Mouse (Mus musculus): ENCODE measurements around the gene Atp13a5. TPM values are rescaled to one million over a fixed set of nuclear protein-coding genes. Genes with fewer than 3 reads are reported as not detected.

Gene Atp13a5
- polyA plus RNA-seq, 1 experiment from 2014 or later = not detected

DNA sequence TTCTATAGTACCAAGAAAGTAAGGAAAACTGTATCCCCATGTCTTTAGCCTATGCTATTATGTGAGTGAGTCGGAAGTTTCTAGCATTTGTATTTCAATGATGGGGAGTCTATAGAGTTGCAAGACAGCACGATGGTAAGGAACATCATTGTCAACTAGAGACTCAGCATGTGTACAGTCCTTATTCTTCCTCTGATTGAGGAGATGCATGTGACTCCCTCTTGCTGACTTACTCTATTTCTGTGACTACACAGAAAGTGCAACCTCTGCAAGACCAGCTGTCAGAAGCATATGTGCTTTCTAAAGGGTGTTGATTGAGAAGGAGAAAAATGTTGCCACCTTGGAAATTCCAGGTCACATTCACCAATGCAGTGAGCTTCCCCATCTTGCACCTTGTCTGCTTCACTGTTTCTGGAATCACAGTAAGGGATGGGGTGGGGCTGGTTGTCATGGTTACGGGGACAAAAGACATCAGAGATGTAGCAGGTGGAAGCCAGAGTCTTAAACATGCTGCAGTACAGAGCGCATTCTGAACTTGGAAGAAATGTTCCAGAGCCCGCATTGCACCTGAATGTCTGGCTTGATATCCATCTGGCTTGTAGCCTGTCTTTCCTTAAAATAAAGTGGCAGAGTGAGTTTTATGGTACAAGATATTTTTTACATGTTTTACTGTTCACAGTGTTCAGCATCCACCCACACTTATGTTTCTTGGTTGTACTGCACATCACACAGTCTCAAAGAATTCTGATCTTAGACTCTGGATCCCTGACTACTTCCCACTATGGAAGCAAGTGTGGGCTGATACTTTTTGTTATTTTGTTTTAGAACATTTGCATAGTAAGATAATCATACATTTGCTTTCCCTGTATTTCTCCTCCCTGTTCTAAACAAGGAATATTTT lies 161.9 kb downstream of the Atp13a5 start:
- Histone ChIP-seq H3K36me3 (ENCODE audit: control insufficient read depth, insufficient read depth, low read length) (no peaks in the 10 kb centered on the region), H3K4me3 (ENCODE audit: low read length) (no peak overlapping the region), H3K27ac (ENCODE audit: low read depth, low read length) (no peak overlapping the region), H3K4me1 (ENCODE audit: control insufficient read depth, insufficient read depth, low read length) (no peaks in the 10 kb centered on the region), H3K9ac (ENCODE audit: low read depth, low read length) (no peak overlapping the region), H3K27me3 (ENCODE audit: control insufficient read depth, insufficient read depth, low read length) (no peaks in the 10 kb centered on the region), H3K9me3 (ENCODE audit: control insufficient read depth, low read length) (no peaks in the 10 kb centered on the region), H3K4me2 (replicated peaks; ENCODE audit: low read depth, low read length) (no peak overlapping the region)
- 89% methylated on average over 5 of the region's 5 CpGs for WGBS
- ATAC-seq (ENCODE audit: low FRiP score, low TSS enrichment) = no peak

DNA sequence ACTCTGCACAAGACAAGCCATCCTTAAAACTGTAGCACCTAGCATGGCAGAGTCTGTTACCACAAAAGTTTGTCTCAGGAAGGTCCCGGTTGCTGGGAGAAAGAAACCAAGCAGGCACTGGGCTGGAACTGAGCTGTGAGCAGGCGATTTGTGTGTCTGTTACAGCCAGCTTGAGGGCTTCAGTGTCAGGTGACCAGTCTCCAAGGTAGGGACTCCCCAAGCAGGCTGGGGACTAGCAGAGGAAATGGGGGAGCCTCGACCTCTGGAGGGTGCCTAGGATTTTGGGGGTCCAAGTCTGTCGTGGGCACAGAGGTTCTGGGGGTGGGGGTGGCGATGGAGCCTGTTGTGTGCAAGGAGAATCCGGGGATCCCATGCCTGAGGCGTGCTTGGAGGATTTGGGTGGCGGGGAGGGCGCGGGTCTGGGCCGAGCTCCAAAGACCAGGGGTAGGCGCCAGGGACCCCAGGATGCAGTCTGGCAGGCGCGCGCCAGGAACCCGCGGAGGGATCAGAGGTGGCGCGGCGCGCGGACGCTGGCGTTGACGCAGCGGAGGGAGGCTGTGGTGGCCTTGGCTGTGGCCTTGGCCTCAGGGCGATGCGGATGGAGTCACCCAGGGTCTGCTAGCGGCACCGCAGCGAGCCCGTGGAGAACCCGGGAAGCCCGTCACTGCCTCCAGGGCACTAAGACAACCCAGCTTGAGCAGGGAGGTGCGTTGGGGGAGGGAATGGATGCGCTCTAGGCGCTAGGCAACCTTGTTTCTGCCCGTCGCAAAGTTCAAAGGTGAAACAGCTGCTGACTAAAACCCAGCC lies 168.7 kb downstream of the Atp13a5 start, which contains the start of gene Hrasls:
Gene Hrasls (plus strand): TSS at position 91 of the 807 bp plus-strand sequence.
- 1% methylated on average over 39 of the region's 39 CpGs for WGBS
- no peaks in the 10 kb centered on the region for H3K36me3 ChIP-seq (ENCODE audit: control insufficient read depth, insufficient read depth, low read length)

DNA sequence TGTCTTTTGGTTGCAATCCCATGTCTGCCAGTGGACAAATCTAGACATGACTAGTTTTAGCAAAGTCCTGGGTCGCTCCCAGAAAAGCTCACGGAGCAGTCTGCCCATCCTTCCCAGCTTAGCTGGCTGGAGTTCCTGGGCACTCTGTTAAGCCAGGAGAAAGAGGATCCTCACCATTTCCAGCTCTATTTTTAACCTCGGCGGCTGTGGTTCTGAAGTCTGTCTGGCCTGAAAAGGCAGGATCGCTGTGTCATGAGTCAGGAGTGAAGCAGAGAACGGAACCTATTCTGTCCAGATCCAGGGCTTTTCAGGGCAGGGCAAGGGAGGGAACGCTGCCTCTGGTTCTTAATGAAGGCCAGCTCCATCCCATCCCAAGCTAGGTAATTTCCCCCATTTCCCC lies 169.7 kb downstream of the Atp13a5 start:
- WGBS = 72% methylated on average over 7 of the region's 7 CpGs
- no peak overlapping the region for H3K27ac ChIP-seq (ENCODE audit: low read depth, low read length)
- H3K9me3 ChIP-seq (ENCODE audit: control insufficient read depth, low read length) = no peaks in the 10 kb centered on the region
- no peak overlapping the region for H3K4me2 ChIP-seq (replicated peaks; ENCODE audit: low read depth, low read length)
- H3K36me3 ChIP-seq (ENCODE audit: control insufficient read depth, insufficient read depth, low read length) = no peaks in the 10 kb centered on the region
- no peaks in the 10 kb centered on the region for H3K4me1 ChIP-seq (ENCODE audit: control insufficient read depth, insufficient read depth, low read length)
- H3K4me3 ChIP-seq (ENCODE audit: low read length) = no peak overlapping the region
- no peak for ATAC-seq (ENCODE audit: low FRiP score, low TSS enrichment)
- H3K27me3 ChIP-seq (ENCODE audit: control insufficient read depth, insufficient read depth, low read length) = peaks cover 6% of the 10 kb centered on the region
- H3K9ac ChIP-seq (ENCODE audit: low read depth, low read length) = no peak overlapping the region

More for the DNA sequence above, 168.7 kb downstream of the Atp13a5 start, which contains the start of gene Hrasls:
- Histone ChIP-seq H3K4me1 (ENCODE audit: control insufficient read depth, insufficient read depth, low read length) (no peaks in the 10 kb centered on the region), H3K4me2 (replicated peaks; ENCODE audit: low read depth, low read length) (peak within 1 kb of the TSS; percentile 56), H3K27me3 (ENCODE audit: control insufficient read depth, insufficient read depth, low read length) (peaks cover 6% of the 10 kb centered on the region), H3K27ac (ENCODE audit: low read depth, low read length) (no peak within 1 kb of the TSS), H3K9me3 (ENCODE audit: control insufficient read depth, low read length) (no peaks in the 10 kb centered on the region), H3K4me3 (ENCODE audit: low read length) (peak within 1 kb of the TSS; percentile 34), H3K9ac (ENCODE audit: low read depth, low read length) (peak within 1 kb of the TSS; percentile 9; the same call in 1 of the 2 replicates)
- peak; percentile 91 for ATAC-seq (ENCODE audit: low FRiP score, low TSS enrichment)

DNA sequence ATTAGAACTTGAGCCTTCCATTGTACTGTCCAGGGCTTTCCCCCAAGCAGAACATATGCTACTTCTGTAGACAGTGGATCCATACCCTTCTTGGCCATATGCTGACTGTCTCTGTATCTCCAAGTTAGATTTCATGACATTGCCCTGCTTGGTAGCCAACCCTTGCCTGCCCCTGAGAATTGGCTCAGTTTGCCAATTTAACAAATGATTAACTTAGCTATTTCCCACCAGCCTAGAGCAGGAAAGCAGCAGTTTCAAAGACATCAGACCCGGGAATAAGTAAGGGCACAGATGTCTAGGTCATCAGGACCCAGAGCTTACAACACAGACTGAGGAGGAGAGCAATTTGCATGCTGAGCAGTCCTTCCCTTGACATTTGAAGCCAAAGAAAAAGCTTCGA lies 173.0 kb downstream of the Atp13a5 start:
- no peaks in the 10 kb centered on the region for H3K9me3 ChIP-seq (ENCODE audit: control insufficient read depth, low read length)
- no peak for ATAC-seq (ENCODE audit: low FRiP score, low TSS enrichment)
- H3K4me1 ChIP-seq (ENCODE audit: control insufficient read depth, insufficient read depth, low read length) = no peaks in the 10 kb centered on the region
- H3K27ac ChIP-seq (ENCODE audit: low read depth, low read length) = no peak overlapping the region
- 14% methylated on average over 2 of the region's 2 CpGs for WGBS
- no peak overlapping the region for H3K9ac ChIP-seq (ENCODE audit: low read depth, low read length)
- no peak overlapping the region for H3K4me3 ChIP-seq (ENCODE audit: low read length)
- H3K27me3 ChIP-seq (ENCODE audit: control insufficient read depth, insufficient read depth, low read length) = no peaks in the 10 kb centered on the region; the same call in 1 of the 2 replicates
- no peaks in the 10 kb centered on the region for H3K36me3 ChIP-seq (ENCODE audit: control insufficient read depth, insufficient read depth, low read length)
- no peak overlapping the region for H3K4me2 ChIP-seq (replicated peaks; ENCODE audit: low read depth, low read length)

DNA sequence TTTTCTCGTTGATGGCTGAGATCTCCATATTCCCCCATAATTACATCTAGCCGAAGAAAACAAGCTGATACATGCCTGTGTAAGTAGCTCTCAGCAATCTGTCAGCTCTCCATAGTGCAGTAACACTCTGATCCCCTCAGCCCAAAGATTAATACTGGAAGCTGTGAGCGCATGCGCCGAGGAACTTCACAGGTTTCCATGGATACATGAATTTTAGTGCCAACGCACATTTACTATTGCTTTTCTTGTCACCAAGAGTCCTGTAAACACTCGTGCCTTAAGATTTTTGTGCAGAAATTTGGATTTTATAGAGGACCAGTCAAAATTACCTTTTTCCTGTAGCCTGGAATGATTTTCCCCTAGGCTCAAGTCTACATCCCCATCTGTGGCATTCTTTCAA lies 173.7 kb downstream of the Atp13a5 start:
- no peak overlapping the region for H3K27ac ChIP-seq (ENCODE audit: low read depth, low read length)
- H3K9ac ChIP-seq (ENCODE audit: low read depth, low read length) = no peak overlapping the region
- no peaks in the 10 kb centered on the region; the same call in 1 of the 2 replicates for H3K27me3 ChIP-seq (ENCODE audit: control insufficient read depth, insufficient read depth, low read length)
- 88% methylated on average over 7 of the region's 7 CpGs for WGBS
- no peak overlapping the region for H3K4me2 ChIP-seq (replicated peaks; ENCODE audit: low read depth, low read length)
- H3K4me3 ChIP-seq (ENCODE audit: low read length) = no peak overlapping the region
- no peaks in the 10 kb centered on the region for H3K36me3 ChIP-seq (ENCODE audit: control insufficient read depth, insufficient read depth, low read length)
- no peaks in the 10 kb centered on the region for H3K9me3 ChIP-seq (ENCODE audit: control insufficient read depth, low read length)
- no peaks in the 10 kb centered on the region for H3K4me1 ChIP-seq (ENCODE audit: control insufficient read depth, insufficient read depth, low read length)
- ATAC-seq (ENCODE audit: low FRiP score, low TSS enrichment) = no peak

DNA sequence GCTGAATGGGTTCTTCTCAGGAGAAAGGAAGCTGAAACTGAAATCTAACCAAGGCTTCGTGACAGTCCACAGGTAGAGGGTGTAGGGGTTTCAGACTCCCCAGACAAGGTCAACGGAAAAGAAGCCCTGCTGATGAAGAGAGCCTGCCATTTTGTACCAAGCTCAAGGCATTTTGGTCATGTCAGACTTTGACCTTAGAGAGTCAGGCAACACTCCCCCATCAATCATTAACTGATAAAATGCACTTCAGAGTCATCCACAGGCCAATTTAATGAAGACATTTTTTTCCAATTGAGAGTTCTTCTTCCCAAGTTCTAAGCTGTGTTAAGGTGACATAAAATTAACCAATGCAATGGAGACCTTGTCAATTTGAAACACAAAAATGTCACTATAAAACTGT lies 177.4 kb downstream of the Atp13a5 start:
- ATAC-seq (ENCODE audit: low FRiP score, low TSS enrichment) = no peak
- H3K9me3 ChIP-seq (ENCODE audit: control insufficient read depth, low read length) = no peaks in the 10 kb centered on the region
- no peak overlapping the region for H3K27ac ChIP-seq (ENCODE audit: low read depth, low read length)
- 91% methylated on average over 2 of the region's 2 CpGs for WGBS
- H3K36me3 ChIP-seq (ENCODE audit: control insufficient read depth, insufficient read depth, low read length) = no peaks in the 10 kb centered on the region
- no peak overlapping the region for H3K4me2 ChIP-seq (replicated peaks; ENCODE audit: low read depth, low read length)
- no peaks in the 10 kb centered on the region for H3K4me1 ChIP-seq (ENCODE audit: control insufficient read depth, insufficient read depth, low read length)
- no peaks in the 10 kb centered on the region for H3K27me3 ChIP-seq (ENCODE audit: control insufficient read depth, insufficient read depth, low read length)
- no peak overlapping the region for H3K4me3 ChIP-seq (ENCODE audit: low read length)
- no peak overlapping the region for H3K9ac ChIP-seq (ENCODE audit: low read depth, low read length)

DNA sequence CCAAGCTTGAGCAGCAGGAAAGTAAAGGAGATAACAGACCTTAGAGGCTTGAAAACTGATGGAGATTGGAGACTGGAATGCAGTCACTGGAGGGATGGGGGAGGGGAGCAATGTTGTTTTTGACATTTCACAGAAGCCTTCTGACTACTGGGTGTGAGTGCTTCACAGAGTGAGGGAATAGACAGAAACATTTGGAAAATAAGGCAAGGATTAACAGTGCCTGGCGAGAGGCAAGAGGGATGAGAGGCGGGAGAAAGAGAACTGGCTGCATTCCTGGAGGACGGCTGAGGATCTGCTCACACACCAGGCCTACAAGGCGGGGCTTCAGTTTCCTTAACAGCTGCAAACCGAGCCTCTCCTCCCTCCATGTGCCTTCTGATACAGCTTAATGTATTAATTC lies 180.1 kb downstream of the Atp13a5 start:
- WGBS = 26% methylated on average over 5 of the region's 5 CpGs
- no peaks in the 10 kb centered on the region for H3K36me3 ChIP-seq (ENCODE audit: control insufficient read depth, insufficient read depth, low read length)
- no peak overlapping the region for H3K27ac ChIP-seq (ENCODE audit: low read depth, low read length)
- H3K4me2 ChIP-seq (replicated peaks; ENCODE audit: low read depth, low read length) = no peak overlapping the region
- H3K27me3 ChIP-seq (ENCODE audit: control insufficient read depth, insufficient read depth, low read length) = no peaks in the 10 kb centered on the region
- ATAC-seq (ENCODE audit: low FRiP score, low TSS enrichment) = peak; percentile 57; the same call in 1 of the 2 replicates
- H3K9ac ChIP-seq (ENCODE audit: low read depth, low read length) = no peak overlapping the region
- no peaks in the 10 kb centered on the region for H3K9me3 ChIP-seq (ENCODE audit: control insufficient read depth, low read length)
- H3K4me3 ChIP-seq (ENCODE audit: low read length) = no peak overlapping the region
- H3K4me1 ChIP-seq (ENCODE audit: control insufficient read depth, insufficient read depth, low read length) = no peaks in the 10 kb centered on the region

DNA sequence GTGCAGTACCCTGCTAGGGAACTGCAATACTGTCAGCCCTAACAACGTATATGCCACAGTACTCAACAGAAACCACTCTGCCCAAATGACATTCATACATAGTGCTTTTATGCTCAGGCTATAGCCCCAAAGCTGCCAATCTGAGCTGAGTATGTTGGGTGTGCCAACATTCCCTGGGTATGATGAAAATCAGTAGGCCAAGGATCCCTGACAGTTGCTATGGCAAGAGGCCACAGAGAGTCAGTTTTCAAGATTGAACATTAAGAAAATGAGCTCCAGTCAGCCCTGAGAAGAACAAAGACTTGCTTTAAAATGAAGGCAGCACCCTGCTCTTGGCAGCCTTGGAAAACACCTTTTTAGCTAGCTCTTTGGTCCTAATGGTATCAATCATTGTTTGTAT lies 183.4 kb downstream of the Atp13a5 start:
- H3K36me3 ChIP-seq (ENCODE audit: control insufficient read depth, insufficient read depth, low read length) = no peaks in the 10 kb centered on the region
- no peak overlapping the region for H3K9ac ChIP-seq (ENCODE audit: low read depth, low read length)
- H3K27me3 ChIP-seq (ENCODE audit: control insufficient read depth, insufficient read depth, low read length) = no peaks in the 10 kb centered on the region
- H3K4me3 ChIP-seq (ENCODE audit: low read length) = no peak overlapping the region
- H3K27ac ChIP-seq (ENCODE audit: low read depth, low read length) = no peak overlapping the region
- no peak for ATAC-seq (ENCODE audit: low FRiP score, low TSS enrichment)
- H3K4me2 ChIP-seq (replicated peaks; ENCODE audit: low read depth, low read length) = no peak overlapping the region
- WGBS = 94% methylated on average over 1 of the region's 1 CpGs
- no peaks in the 10 kb centered on the region for H3K4me1 ChIP-seq (ENCODE audit: control insufficient read depth, insufficient read depth, low read length)
- H3K9me3 ChIP-seq (ENCODE audit: control insufficient read depth, low read length) = no peaks in the 10 kb centered on the region

DNA sequence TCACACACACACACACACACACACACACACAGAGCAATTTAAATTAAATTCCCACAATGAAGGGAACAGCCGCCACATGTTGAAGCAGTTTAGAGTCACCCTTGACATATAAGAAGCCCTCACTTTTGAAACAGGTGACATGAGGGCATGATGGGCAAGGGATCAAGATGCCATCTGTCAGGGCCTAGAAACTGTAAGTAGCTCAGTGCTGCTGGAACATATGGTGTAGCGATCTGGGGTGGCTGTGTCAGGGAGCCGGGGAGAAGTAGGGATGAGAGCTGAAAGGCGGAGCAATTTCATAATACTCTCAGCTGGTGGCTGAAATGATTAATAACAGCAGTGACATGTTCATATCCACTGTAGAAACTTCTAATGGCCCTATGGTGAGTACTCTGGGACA lies 184.6 kb downstream of the Atp13a5 start:
- Histone ChIP-seq H3K27ac (ENCODE audit: low read depth, low read length) (no peak overlapping the region), H3K9ac (ENCODE audit: low read depth, low read length) (no peak overlapping the region), H3K4me3 (ENCODE audit: low read length) (no peak overlapping the region), H3K36me3 (ENCODE audit: control insufficient read depth, insufficient read depth, low read length) (no peaks in the 10 kb centered on the region), H3K9me3 (ENCODE audit: control insufficient read depth, low read length) (no peaks in the 10 kb centered on the region), H3K4me2 (replicated peaks; ENCODE audit: low read depth, low read length) (no peak overlapping the region), H3K27me3 (ENCODE audit: control insufficient read depth, insufficient read depth, low read length) (no peaks in the 10 kb centered on the region), H3K4me1 (ENCODE audit: control insufficient read depth, insufficient read depth, low read length) (no peaks in the 10 kb centered on the region)
- ATAC-seq (ENCODE audit: low FRiP score, low TSS enrichment) = no peak
- 94% methylated on average over 4 of the region's 4 CpGs for WGBS

Data from kidney, embryonic 14.5 days (tissue).